Mouse (Mus musculus) midbrain, embryonic 12.5 days (tissue): ENCODE measurements at regions not wholly inside any gene's neighbourhood (a gene's known extent, or its start where the extent isn't known, plus 50 kb on each side); places are given as distances from the start of the nearest gene placed in this dataset.
A peak's percentile ranks its signal among the peaks of the same experiment; 100 is the strongest.
"Not testable (repeated sequence)": the region's sequence is repeated elsewhere in the genome, so short reads cannot be mapped to it uniquely, and the experiment has no call there.

Experiments
- ATAC-seq: fragments of 200-750 bp; cut with Nextera tagmentation; 2 replicates; pipeline ENCODE4 v1.8.0; 2017; ENCODE audit warnings: low read depth, moderate TSS enrichment, moderate library complexity; ENCODE audit not compliant: low FRiP score
- H3K27ac ChIP-seq: fragments of 300-500 bp; sonication (generic); replicated peaks from 2 replicates; pipeline ENCODE4 v1.5.1; 2016; ENCODE audit warnings: mild to moderate bottlenecking
- H3K27me3 ChIP-seq: fragments of 300-500 bp; sonication (generic); 2 replicates; pipeline ENCODE4 v1.6.1; 2016; ENCODE audit warnings: mild to moderate bottlenecking
- H3K36me3 ChIP-seq: fragments of 300-500 bp; sonication (generic); 2 replicates; pipeline ENCODE4 v1.6.1; 2016
- H3K4me1 ChIP-seq: fragments of 300-500 bp; sonication (generic); 2 replicates; pipeline ENCODE4 v1.6.1; 2016
- H3K4me2 ChIP-seq: fragments of 300-500 bp; sonication (generic); replicated peaks from 2 replicates; pipeline ENCODE4 v1.6.1; 2016; ENCODE audit warnings: mild to moderate bottlenecking, moderate library complexity
- H3K4me3 ChIP-seq: fragments of 300-500 bp; sonication (generic); 2 replicates; pipeline ENCODE4 v1.5.1; 2016; ENCODE audit warnings: mild to moderate bottlenecking
- H3K9ac ChIP-seq: fragments of 300-500 bp; sonication (generic); replicated peaks from 2 replicates; pipeline ENCODE4 v1.6.1; 2016; ENCODE audit warnings: mild to moderate bottlenecking, moderate library complexity
- H3K9me3 ChIP-seq: fragments of 300-500 bp; sonication (generic); 2 replicates; pipeline ENCODE4 v1.6.1; 2016; ENCODE audit warnings: mild to moderate bottlenecking
- WGBS: fragments of 180-500 bp; shearing (Covaris S2); methylation state at CpG from one replicate; pipeline ENCODE4 v1.1.7; 2016; 5-methylcytosine and 5-hydroxymethylcytosine counted together

DNA sequence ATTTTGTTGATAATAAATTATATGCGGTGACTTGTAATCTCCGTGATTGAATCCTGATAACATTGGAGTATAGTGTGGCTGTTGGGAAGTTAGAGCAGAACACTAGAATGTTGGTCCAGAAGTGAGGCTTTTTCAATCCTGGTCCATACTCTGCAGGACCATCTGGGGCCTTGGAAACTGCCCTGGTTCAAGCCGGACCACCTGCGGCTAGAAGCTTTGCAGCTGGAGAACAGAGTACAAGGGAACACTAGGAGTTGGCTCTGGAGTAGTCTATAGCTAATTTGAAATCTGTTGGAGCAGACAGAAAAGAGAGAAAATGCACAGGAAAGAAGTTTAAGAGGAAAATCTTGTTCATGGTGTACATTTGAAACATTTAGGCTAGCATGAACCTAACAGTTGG, 79.0 kb downstream of the Casp12 start:
- Histone ChIP-seq H3K27me3 (no peaks in the 10 kb centered on the region), H3K4me2 (no peak overlapping the region), H3K4me3 (no peak overlapping the region), H3K4me1 (no peaks in the 10 kb centered on the region), H3K27ac (no peak overlapping the region), H3K9ac (no peak overlapping the region), H3K36me3 (no peaks in the 10 kb centered on the region), H3K9me3 (no peaks in the 10 kb centered on the region)
- ATAC-seq = no peak
- 90% methylated on average over 4 of the region's 4 CpGs for WGBS

DNA sequence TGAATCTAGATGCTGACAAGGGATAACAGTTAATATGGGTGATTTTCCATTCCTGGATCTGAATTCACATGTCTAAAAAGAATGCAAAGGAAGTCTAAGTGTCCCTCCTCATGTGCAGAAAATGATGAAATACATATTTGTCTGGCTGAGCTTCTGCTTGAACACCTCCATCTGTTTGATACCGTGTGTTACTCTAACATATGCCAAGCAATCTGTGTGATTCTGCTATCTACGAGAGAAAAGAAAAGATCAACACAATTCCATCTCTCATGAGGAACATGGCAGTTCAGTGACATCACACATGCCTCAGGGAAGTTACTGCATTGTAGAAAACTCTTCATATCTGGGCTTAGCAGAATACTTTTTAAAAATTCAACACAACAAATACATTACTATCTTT, 103.0 kb downstream of the Casp12 start:
- H3K36me3 ChIP-seq = no peaks in the 10 kb centered on the region
- ATAC-seq = no peak
- no peak overlapping the region for H3K4me3 ChIP-seq
- H3K27ac ChIP-seq = no peak overlapping the region
- no peak overlapping the region for H3K9ac ChIP-seq
- no peaks in the 10 kb centered on the region for H3K27me3 ChIP-seq
- no peaks in the 10 kb centered on the region for H3K4me1 ChIP-seq
- H3K4me2 ChIP-seq = no peak overlapping the region
- no peaks in the 10 kb centered on the region for H3K9me3 ChIP-seq
- 78% methylated on average over 2 of the region's 2 CpGs for WGBS

DNA sequence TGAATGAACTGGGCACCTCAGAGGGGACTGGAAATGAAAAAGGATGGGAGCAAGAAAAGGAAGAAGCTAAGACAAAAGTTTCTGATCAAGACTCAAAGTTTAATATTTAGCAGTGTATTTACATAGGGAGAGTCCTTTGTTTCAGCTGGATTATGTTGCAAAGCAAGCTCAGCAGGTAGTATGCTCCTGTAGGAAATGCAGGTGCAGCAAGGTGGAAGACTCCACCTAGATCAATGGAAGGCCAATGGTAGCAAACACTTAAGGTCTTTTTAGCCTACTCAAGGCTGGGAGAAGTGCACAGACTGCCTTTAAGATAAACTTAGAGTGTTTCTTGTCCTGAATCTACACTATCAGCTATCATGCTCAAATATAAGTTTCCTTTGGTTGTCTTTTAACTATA, 111.4 kb downstream of the Casp12 start:
- H3K27ac ChIP-seq = no peak overlapping the region
- H3K9me3 ChIP-seq = no peaks in the 10 kb centered on the region
- no peak overlapping the region for H3K4me3 ChIP-seq
- no peaks in the 10 kb centered on the region for H3K27me3 ChIP-seq
- ATAC-seq = no peak
- H3K4me2 ChIP-seq = no peak overlapping the region
- no peaks in the 10 kb centered on the region for H3K36me3 ChIP-seq
- H3K4me1 ChIP-seq = no peaks in the 10 kb centered on the region
- H3K9ac ChIP-seq = no peak overlapping the region

GRCm38 (mm10) chr9:5472012-5472411, 126.8 kb downstream of the Casp12 start:
- no peaks in the 10 kb centered on the region for H3K27me3 ChIP-seq
- H3K4me2 ChIP-seq = no peak overlapping the region
- H3K36me3 ChIP-seq = no peaks in the 10 kb centered on the region
- H3K4me1 ChIP-seq = no peaks in the 10 kb centered on the region
- no peaks in the 10 kb centered on the region for H3K9me3 ChIP-seq
- H3K4me3 ChIP-seq = no peak overlapping the region
- no peak for ATAC-seq
- H3K9ac ChIP-seq = no peak overlapping the region
- no peak overlapping the region for H3K27ac ChIP-seq
- WGBS = 78% methylated on average over 1 of the region's 1 CpGs

GRCm38 (mm10) chr9:5474271-5474670, 129.0 kb downstream of the Casp12 start:
- ATAC-seq = no peak
- no peak overlapping the region for H3K4me2 ChIP-seq
- H3K36me3 ChIP-seq = no peaks in the 10 kb centered on the region
- no peaks in the 10 kb centered on the region for H3K4me1 ChIP-seq
- H3K4me3 ChIP-seq = no peak overlapping the region
- no peaks in the 10 kb centered on the region for H3K9me3 ChIP-seq
- H3K27ac ChIP-seq = no peak overlapping the region
- no peak overlapping the region for H3K9ac ChIP-seq
- H3K27me3 ChIP-seq = no peaks in the 10 kb centered on the region

GRCm38 (mm10) chr9:5485258-5485657, 140.0 kb downstream of the Casp12 start:
- Histone ChIP-seq H3K4me1 (no peaks in the 10 kb centered on the region), H3K4me2 (no peak overlapping the region), H3K4me3 (no peak overlapping the region), H3K9me3 (no peaks in the 10 kb centered on the region), H3K27ac (no peak overlapping the region), H3K27me3 (no peaks in the 10 kb centered on the region), H3K36me3 (no peaks in the 10 kb centered on the region), H3K9ac (no peak overlapping the region)
- ATAC-seq = no peak
- 88% methylated on average over 2 of the region's 2 CpGs for WGBS

DNA sequence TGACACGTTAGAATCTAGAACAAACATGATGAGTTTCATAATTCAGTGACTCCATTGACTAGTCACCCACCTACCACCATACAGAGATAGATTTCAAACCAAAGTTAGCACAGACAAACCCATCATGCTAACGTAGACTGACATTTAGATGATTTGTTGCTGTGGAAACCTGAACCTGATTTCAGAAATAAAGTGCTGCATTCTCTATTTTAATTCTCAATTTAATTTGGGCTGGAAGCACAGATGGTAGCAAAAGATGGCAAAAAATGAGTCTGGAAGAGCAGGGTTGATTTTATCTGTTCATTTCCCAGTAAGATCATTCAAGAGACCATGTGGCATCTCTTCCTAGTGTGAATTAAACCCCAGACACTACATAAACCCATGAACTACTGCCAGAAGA, 151.6 kb downstream of the Casp12 start:
- no peak overlapping the region for H3K4me3 ChIP-seq
- no peak overlapping the region for H3K4me2 ChIP-seq
- H3K27ac ChIP-seq = no peak overlapping the region
- 85% methylated on average over 2 of the region's 2 CpGs for WGBS
- H3K9ac ChIP-seq = no peak overlapping the region
- no peak for ATAC-seq
- no peaks in the 10 kb centered on the region for H3K36me3 ChIP-seq
- no peaks in the 10 kb centered on the region for H3K9me3 ChIP-seq
- H3K4me1 ChIP-seq = no peaks in the 10 kb centered on the region
- H3K27me3 ChIP-seq = no peaks in the 10 kb centered on the region

- Histone ChIP-seq H3K27ac (no peak overlapping the region), H3K9ac (no peak overlapping the region), H3K27me3 (no peaks in the 10 kb centered on the region), H3K4me1 (no peaks in the 10 kb centered on the region), H3K4me3 (no peak overlapping the region), H3K4me2 (no peak overlapping the region), H3K36me3 (no peaks in the 10 kb centered on the region), H3K9me3 (no peaks in the 10 kb centered on the region)
- 60% methylated on average over 3 of the region's 3 CpGs for WGBS
- 0 out of 2 replicates have a peak, but pooled peaks have one; percentile 23 for ATAC-seq
Measured at GRCm38 (mm10) chr9:5498306-5498705, 153.1 kb downstream of the Casp12 start.

DNA sequence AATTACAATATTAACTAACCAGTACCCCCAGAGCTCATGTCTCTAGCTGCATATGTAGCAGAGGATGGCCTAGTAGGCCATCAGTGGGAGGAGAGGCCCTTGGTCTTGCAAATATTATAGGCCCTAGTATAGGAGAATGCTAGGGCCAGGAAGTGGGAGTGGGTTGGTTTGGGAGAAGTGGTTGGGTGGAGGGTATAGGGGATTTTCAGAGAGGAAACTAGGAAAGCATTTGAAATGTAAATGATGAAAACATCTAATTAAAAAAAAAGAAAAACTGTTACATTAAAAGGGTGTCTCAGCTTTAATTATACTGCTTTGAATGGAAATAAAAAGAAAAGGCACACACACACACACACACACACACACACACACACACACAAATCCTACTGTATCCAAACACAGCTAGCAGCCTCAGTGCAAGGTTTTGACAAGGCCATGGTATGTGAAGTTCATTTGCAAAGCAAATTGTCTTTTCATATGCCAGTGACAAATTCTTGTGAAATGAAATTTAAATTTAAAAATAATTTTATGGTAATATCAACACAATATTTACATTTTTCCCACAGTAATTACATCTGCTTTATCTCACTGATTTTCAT, 180.6 kb downstream of the Casp12 start:
- Histone ChIP-seq H3K27me3 (no peaks in the 10 kb centered on the region), H3K4me1 (no peaks in the 10 kb centered on the region), H3K36me3 (no peaks in the 10 kb centered on the region), H3K9me3 (no peaks in the 10 kb centered on the region), H3K9ac (no peak overlapping the region), H3K27ac (no peak overlapping the region), H3K4me2 (no peak overlapping the region), H3K4me3 (no peak overlapping the region)
- ATAC-seq = no peak

DNA sequence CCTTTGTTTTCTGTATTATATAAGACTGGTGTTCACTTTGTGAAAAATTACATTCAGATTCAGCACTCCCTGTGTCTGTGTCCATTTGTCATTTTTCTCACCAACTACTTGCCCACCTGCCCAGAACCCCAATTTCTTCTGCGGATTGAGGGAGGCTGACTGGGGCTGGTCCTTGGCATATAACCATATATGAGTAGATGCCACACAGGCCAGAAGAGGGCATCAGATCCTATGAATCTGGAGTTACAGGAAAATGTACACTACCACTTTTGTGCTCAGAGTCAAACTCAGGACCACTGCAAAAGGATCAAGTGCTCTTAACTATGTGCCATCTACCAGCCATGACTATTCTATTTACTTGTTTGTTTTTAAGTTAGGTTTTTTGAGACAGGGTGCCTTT, 197.4 kb downstream of the Casp12 start:
- Histone ChIP-seq H3K9ac (no peak overlapping the region), H3K36me3 (no peaks in the 10 kb centered on the region), H3K4me2 (no peak overlapping the region), H3K9me3 (no peaks in the 10 kb centered on the region), H3K4me1 (no peaks in the 10 kb centered on the region), H3K27me3 (no peaks in the 10 kb centered on the region), H3K4me3 (no peak overlapping the region), H3K27ac (no peak overlapping the region)
- peak; percentile 47; the same call in 1 of the 2 replicates for ATAC-seq
- WGBS = 79% methylated on average over 1 of the region's 1 CpGs

- Histone ChIP-seq H3K4me3 (no peak overlapping the region), H3K9ac (no peak overlapping the region), H3K9me3 (no peaks in the 10 kb centered on the region), H3K4me2 (no peak overlapping the region), H3K27me3 (no peaks in the 10 kb centered on the region), H3K36me3 (no peaks in the 10 kb centered on the region), H3K4me1 (no peaks in the 10 kb centered on the region), H3K27ac (no peak overlapping the region)
- ATAC-seq = no peak
- 97% methylated on average over 1 of the region's 1 CpGs for WGBS
Measured at GRCm38 (mm10) chr9:5575072-5575471, 229.8 kb downstream of the Casp12 start.

DNA sequence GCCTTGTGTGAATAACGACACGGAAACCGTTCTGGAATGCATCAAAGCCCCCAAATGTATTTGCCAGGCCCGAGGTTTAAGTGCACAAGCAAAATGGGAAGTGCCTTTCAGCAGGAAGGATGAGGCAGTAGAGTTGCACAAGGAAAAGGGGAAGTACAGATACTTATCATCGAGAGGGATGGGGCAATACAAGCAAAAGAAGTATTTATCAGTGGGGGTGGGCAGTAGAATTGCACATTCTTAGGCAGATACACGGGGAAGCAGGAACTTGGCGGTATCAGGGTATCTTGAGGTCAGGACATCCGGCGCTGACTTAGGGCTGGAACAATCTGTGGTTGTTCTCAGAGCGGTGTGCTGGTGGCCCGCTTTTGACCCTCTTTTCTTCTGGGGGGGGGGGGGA, 232.9 kb downstream of the Casp12 start:
- ATAC-seq, H3K4me2 ChIP-seq: not testable (repeated sequence)

DNA sequence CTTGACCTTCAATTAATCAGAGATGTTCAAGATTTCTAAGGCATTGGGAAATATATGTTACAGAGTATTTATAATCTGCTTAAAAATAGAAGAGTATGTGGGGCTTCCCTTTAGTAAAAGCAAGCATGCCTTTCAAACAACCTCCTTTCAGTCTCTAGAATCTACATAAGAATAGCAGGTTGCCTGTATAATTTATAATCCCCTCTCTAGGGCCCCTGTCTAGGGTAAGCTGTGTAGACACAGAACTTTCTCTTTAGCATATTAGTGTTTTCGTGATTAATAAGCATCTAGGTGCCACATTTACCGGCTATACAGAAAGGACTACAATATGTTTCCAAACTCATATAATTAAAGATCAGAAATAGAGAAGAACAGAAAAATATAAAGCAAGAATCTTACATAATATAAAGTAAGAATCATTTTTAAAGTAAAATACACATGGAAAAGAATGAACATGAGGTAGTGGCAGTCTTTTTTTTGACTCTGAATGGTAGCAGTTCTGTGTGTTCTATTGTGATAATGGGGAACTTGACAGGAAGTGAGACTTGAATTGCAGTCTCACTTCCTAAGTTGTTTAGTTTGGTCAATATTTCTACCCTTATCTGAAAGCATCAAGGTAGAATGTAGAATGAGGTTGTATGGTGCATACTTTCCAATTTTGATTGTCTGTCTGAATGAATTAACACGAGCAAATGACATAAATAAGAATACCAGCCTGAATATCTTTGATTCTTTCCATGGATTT, 250.8 kb downstream of the Casp12 start:
- Histone ChIP-seq H3K36me3 (no peaks in the 10 kb centered on the region), H3K4me2 (no peak overlapping the region), H3K4me1 (no peaks in the 10 kb centered on the region), H3K9me3 (no peaks in the 10 kb centered on the region), H3K9ac (no peak overlapping the region), H3K27me3 (no peaks in the 10 kb centered on the region), H3K27ac (no peak overlapping the region), H3K4me3 (no peak overlapping the region)
- ATAC-seq = peak; percentile 81
- 65% methylated on average over 3 of the region's 3 CpGs for WGBS

More for the DNA sequence above, 232.9 kb downstream of the Casp12 start:
- not testable (repeated sequence) for H3K27me3 ChIP-seq, H3K27ac ChIP-seq, H3K4me3 ChIP-seq, H3K4me1 ChIP-seq, H3K9me3 ChIP-seq, H3K9ac ChIP-seq, H3K36me3 ChIP-seq
- 83% methylated on average over 11 of the region's 11 CpGs for WGBS
